Mouse (Mus musculus) monocyte, adult 5-6 weeks (primary cell): ENCODE data around the gene Rsg1. TPM values are rescaled to one million over a fixed set of nuclear protein-coding genes. Genes with fewer than 3 reads are reported as not detected.

ENCODE experiments used
- ATAC-seq: fragments of 153-309, 156-312 bp; replicated peaks from 2 replicates; pipeline ENCODE4 v1.8.0; 2017; ENCODE audit warnings: mild to moderate bottlenecking; ENCODE audit not compliant: low TSS enrichment, insufficient number of reproducible peaks, severe bottlenecking, poor library complexity, low FRiP score
- total RNA-seq: library from RNA; stranded (forward); fragments of 200-1000, 200-491, 200-594 nt; gene quantifications from 3 replicates; pipeline ENCODE4 v1.2.3, GENCODE M21; 2017

Rsg1 gene
- total RNA-seq, 1 experiment from 2014 or later, result 0.38 TPM

DNA sequence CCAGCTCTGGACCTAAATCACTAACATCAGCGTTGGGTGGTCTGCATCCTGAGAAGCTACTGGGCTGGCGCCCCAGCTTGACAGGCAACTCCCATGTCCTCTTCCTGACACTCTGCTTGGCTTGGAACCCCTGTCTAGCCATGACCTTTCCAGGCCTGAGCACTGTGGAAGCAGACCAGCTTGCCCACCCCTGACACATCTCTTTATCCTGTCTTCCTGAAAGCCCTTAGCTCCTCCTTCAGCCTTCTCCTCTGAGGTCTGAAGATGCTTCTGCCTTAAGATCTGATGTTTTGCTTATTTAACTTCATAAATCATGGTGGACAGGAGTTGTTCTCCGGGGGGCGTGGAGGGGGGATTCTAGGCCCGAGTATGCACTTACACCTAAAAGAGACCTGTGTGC, 29.9 kb downstream of the Rsg1 start:
- ATAC-seq, result no peak

DNA sequence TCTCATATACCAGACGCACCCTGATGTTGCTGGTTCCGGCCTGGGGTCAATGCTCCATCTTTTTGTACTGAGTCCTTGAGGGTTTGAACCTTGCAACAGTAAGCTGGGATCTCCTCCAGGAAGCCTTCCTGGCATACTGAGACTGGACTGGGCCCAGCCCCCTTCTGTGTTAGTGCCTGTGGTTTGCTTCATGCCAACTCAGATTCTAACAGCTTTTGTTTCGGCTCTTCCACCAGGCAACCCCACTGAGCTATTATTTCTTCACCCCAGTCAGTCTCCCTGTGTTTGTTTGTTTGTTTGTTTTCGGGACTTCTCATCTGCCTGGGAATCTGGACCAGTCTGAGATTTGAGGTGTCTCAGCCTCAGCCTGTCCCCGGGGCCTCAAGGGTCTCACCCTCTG, 30.6 kb downstream of the Rsg1 start:
- ATAC-seq, result no peak

DNA sequence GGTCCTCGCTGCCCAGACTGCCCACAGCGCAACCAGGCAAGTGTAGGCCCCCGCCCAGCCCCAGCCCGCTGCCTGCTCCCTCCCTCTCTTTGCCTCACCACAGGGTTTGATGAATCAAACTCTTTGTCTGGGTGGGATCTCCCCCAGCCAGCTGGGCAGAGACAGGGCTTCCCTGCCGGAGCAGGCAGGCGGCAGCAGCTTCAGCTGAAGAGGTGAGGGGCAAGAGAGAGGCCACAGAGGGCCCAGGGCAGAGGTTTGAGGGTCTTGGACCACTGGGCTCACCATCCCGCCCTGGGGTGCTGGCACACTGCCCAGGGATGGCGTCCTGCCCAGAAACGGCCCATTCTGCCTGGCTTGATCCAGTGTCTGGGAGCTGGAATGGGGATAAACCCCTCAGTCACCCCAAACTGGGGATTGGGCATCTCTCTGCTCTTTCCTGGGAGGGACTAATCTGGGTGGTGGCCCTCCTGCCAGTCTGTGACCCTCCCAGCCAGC, 31.2 kb downstream of the Rsg1 start:
- no peak for ATAC-seq

GRCm38 (mm10) chr4:141246089-141246997, 32.6 kb downstream of the Rsg1 start:
- ATAC-seq, result no peak

- ATAC-seq, result no peak
Observed at GRCm38 (mm10) chr4:141246998-141247350, 33.2 kb downstream of the Rsg1 start.

DNA sequence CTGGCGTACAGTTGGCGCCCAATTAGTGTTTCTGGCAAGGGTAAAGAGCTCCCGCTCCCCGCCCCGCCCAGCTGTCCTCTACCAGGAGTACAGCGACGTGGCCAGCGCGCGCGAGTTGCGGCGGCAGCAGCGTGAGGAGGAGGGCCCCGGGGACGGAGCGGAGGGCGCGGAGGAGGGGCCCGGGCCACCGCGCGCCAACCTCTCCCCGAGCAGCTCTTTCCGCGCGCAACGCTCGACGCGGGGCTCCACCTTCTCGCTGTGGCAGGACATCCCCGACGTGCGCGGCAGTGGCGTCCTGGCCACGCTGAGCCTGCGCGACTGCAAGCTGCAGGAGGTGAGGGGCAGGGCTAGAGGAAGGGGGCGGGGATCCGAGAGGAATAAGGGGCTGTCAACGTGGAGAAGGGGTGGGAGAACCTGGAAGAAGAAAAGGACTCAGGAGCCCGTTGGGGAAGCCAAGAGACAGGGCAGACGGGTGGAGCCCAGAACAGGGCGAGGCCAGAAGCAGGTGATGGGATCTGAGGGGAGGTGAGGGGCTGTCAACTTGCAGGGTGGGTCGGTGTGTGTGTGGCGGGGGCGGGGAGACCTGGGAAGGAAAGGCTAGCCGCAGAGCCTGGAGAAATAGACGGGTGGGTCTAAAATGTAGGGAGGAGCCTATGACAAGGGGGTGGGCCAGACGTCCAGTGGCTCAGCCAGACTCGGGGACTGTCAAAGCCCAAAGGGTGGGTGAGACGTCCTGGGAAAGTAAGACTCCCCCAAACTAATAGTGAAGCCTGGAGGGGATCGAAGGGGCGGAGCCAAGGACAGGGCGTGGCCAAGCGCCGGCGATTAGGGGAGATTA, 34.2 kb downstream of the Rsg1 start:
- no peak for ATAC-seq

DNA sequence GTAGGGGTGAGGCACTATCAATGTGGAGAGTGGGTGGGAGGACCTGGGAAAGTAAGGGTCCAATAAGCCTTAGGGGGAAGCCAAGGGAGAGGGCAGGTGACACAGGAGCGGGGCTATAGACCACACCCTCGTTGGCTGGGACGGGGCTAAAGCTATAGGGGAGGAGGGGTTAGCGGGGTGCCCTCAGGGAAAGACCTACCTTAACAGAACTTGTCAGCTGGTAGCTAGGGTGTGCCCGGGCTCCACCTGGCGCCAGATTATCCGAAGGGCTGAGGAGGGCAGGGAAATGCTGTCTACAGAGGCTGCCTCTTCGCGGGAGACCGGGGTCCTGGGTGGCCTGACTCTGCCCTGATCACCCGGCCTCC, 34.8 kb downstream of the Rsg1 start:
- ATAC-seq, result no peak

GRCm38 (mm10) chr4:141249383-141249782, 35.6 kb downstream of the Rsg1 start:
- no peak for ATAC-seq

- ATAC-seq, result no peak
Observed at GRCm38 (mm10) chr4:141251071-141251470, 37.3 kb downstream of the Rsg1 start.

DNA sequence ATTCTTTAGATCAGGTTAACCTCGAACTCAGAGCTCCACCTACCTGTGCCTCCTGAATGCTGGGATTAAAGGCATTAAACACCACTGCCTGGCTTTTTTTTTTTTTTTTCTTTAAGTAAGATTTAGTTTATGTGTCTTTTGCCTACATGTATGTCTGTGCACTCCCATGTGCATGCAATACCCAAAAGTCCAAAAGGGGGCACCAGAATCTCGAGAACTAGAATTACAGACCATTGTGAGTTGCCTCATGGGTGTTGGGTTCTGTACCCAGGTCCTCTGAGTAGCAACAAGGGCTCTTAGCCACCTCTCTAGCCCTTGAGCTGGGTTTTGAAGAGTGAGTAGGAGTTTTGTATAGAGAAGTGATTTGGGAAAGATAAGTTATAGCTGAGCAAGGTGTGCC, 38.9 kb downstream of the Rsg1 start:
- no peak for ATAC-seq

GRCm38 (mm10) chr4:141254234-141254633, 40.5 kb downstream of the Rsg1 start:
- no peak for ATAC-seq

DNA sequence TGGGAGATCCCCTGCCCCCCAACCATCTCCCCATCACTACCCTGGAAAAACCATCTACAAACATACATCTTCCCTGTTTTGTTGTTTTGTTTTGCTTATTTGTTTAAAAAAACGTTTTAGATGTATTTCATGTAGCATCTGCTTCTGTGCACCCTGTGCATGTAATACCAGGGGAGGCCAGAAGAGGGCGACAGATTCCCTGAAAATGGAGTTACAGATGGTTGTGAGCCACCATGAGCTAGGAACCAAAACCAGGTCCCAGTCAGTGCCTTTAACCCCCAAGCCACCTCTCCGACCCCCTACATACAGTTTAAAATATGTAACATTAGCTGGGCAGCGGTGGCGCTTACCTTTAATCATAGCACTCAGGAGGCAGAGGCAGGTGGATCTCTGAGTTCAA, 43.7 kb downstream of the Rsg1 start:
- no peak for ATAC-seq

- no peak for ATAC-seq
Observed at GRCm38 (mm10) chr4:141259413-141259812, 45.7 kb downstream of the Rsg1 start.

DNA sequence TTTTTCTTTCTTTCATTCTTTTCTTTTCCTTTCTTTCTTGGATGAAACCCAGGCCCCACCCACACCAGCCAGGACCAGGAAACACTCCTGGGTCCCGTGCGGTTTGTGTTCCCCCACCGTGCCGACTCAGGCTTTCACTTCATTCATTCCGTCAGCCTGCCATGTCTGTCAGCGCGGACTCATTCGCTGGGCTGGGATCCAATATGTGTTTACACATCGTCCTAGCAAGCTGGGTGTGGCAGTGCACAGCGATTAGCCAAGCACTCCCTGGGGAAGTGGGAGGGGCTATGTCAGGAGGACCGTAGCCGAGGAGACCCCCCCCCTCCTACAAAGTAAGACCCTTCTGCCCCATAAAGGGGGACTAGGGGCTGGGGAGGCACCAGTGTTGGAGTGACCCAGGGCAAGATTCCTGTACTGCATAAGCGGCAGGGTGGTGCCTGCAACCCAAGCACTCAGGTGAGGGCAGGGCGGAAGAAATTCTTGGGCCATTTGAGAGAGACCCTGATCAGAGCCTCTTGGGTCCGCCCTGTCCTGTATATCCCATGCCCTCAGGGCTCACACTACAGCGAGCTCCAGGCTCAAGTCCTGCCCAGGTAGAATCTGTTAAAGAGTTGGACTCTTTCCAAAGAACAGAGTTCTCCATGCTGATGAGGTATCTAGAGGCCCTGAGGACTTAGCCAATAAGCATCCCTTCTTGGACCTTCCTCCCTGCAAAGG, 46.4 kb downstream of the Rsg1 start:
- ATAC-seq, result no peak

- ATAC-seq, result no peak
Observed at GRCm38 (mm10) chr4:141262906-141263637, 49.3 kb downstream of the Rsg1 start.

GRCm38 (mm10) chr4:141265979-141266637, 52.4 kb downstream of the Rsg1 start:
- ATAC-seq, result no peak

DNA sequence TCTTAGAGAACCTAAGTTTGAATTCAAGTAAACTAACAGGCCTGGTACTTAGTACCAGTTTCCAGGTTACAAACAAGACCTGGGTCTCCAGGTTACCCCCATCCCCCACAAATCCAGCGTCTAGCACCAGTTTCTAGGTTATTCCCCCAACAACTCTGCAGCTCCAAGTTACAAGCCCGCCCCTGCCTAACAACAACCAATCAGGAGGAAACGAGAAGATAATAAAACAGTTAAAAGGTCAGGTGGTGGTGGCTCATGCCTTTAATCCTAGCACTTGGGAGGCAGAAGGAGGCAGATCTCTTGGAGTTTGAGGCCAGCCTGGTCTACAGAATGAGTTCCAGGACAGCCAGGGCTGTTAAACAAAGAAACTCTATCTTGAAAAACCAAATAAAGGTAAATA, 53.5 kb downstream of the Rsg1 start:
- ATAC-seq, result no peak

DNA sequence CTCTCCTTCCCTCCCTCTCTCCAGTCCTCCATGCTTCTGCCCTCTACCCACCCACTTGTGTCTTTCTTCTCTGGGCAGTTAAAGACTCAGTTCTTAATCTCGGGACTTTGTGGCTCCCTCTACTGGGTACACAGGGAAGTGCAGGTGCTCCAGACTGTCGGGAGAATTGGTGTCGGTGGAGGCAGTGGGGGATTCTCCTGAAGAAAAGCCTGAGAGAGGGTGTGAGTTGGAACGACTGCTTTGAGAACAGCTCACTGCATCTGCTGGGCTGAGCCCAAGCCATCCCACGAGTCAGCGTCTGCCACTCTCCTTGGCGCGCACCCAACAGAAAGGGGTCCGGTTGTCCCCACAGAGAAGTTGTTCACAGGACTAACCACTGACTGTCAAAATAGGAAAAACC, 54.1 kb downstream of the Rsg1 start:
- no peak for ATAC-seq
